Mouse (Mus musculus): ENCODE results near the gene Dctn1. TPM values are rescaled to one million over a fixed set of nuclear protein-coding genes. Genes with fewer than 3 reads are reported as not detected.

The Dctn1 gene
- polyA plus RNA-seq, 1 experiment from 2014 or later: 62.2 TPM

- ATAC-seq (replicated peaks; ENCODE audit: low FRiP score, low read depth): no peak
- no peaks in the 10 kb centered on the region for H3K36me3 ChIP-seq (ENCODE audit: insufficient read depth, low read length)
- TF ChIP-seq CTCF (IDR thresholded peaks at IDR 0.05; ENCODE audit: low read depth): no peak
- DNase-seq (ENCODE audit: low spot score): no peak
- H3K4me3 ChIP-seq (replicated peaks; ENCODE audit: low read depth, low read length): no peak within 1 kb of the TSS
- H3K9ac ChIP-seq (ENCODE audit: low read depth, low read length): no peak within 1 kb of the TSS
- WGBS: 74% methylated on average over 3 of the region's 3 CpGs
- H3K27me3 ChIP-seq (ENCODE audit: insufficient read depth, low read length): no peaks in the 10 kb centered on the region
- H3K27ac ChIP-seq: no peak within 1 kb of the TSS
- H3K4me1 ChIP-seq (replicated peaks; ENCODE audit: insufficient read depth, low read length): no peaks in the 10 kb centered on the region
- H3K9me3 ChIP-seq (replicated peaks; ENCODE audit: low read length): no peaks in the 10 kb centered on the region
- H3K4me2 ChIP-seq (ENCODE audit: low read length): no peak within 1 kb of the TSS
Observed at GRCm38 (mm10) chr6:83219814-83220213, 54.1 kb downstream of the Dctn1 start, which contains the start of gene Slc4a5. Gene Slc4a5 (plus strand): TSS chr6:83219828.

DNA sequence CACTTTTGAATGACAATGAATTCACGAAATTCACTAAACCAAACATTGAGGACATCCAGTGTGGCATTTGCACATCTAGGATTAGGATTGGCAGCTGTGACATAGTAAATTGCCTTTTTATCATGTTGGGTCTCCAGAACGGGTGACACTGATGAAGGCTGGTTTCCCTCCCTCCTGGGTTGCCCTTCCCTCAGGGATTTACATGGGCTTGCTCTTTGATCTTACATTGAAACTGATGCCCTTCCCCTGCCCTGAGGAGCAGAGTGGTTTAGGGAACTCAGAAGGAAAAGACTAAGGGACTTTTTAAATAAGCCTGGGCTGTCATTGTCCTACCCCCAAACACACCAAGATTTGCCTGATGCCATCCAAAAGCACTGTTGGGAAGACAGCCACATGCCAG lies 65.8 kb downstream of the Dctn1 start:
- TF ChIP-seq CTCF (IDR thresholded peaks at IDR 0.05; ENCODE audit: low read depth): no peak
- no peak overlapping the region for H3K4me2 ChIP-seq (ENCODE audit: low read length)
- H3K4me1 ChIP-seq (replicated peaks; ENCODE audit: insufficient read depth, low read length): peaks cover 9% of the 10 kb centered on the region
- H3K27ac ChIP-seq: no peak overlapping the region
- ATAC-seq (replicated peaks; ENCODE audit: low FRiP score, low read depth): no peak
- no peaks in the 10 kb centered on the region for H3K27me3 ChIP-seq (ENCODE audit: insufficient read depth, low read length)
- DNase-seq (ENCODE audit: low spot score): no peak
- 41% methylated on average over 2 of the region's 2 CpGs for WGBS
- no peaks in the 10 kb centered on the region for H3K36me3 ChIP-seq (ENCODE audit: insufficient read depth, low read length)
- no peak overlapping the region for H3K4me3 ChIP-seq (replicated peaks; ENCODE audit: low read depth, low read length)
- H3K9ac ChIP-seq (ENCODE audit: low read depth, low read length): no peak overlapping the region
- H3K9me3 ChIP-seq (replicated peaks; ENCODE audit: low read length): no peaks in the 10 kb centered on the region

DNA sequence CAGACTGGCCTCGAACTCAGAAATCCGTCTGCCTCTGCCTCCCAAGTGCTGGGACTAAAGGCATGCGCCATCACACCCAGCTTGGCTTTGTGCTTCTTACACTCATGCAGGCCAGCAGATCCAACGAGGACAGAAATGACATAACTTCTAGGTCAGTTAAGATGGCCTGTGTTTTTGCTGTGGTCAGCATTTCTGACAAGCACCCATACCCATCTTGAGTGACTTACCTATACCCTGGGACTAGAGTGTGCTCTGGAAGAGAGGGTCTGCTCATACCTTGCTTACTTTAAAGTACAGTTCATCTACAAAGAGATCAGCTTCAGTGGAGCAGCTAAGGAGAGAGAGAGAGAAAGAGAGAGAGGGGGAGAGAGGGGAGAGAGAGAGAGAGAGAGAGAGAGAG lies 67.6 kb downstream of the Dctn1 start:
- 74% methylated on average over 4 of the region's 4 CpGs for WGBS

GRCm38 (mm10) chr6:83234280-83234741 lies 68.6 kb downstream of the Dctn1 start:
- 0 out of 2 replicates have a peak, but pooled peaks cover 3% of the 10 kb centered on the region for H3K27me3 ChIP-seq (ENCODE audit: insufficient read depth, low read length)
- H3K9ac ChIP-seq (ENCODE audit: low read depth, low read length): peak overlapping the region; percentile 40; the same call in 1 of the 2 replicates
- 4% methylated on average over 14 of the region's 14 CpGs for WGBS
- H3K4me2 ChIP-seq (ENCODE audit: low read length): peak overlapping the region; percentile 42
- H3K4me3 ChIP-seq (replicated peaks; ENCODE audit: low read depth, low read length): no peak overlapping the region
- no peak for TF ChIP-seq CTCF (IDR thresholded peaks at IDR 0.05; ENCODE audit: low read depth)
- H3K4me1 ChIP-seq (replicated peaks; ENCODE audit: insufficient read depth, low read length): peaks cover 14% of the 10 kb centered on the region
- ATAC-seq (replicated peaks; ENCODE audit: low FRiP score, low read depth) (peak; percentile 65), DNase-seq (ENCODE audit: low spot score) (peak; percentile 36)
- H3K9me3 ChIP-seq (replicated peaks; ENCODE audit: low read length): no peaks in the 10 kb centered on the region
- no peaks in the 10 kb centered on the region for H3K36me3 ChIP-seq (ENCODE audit: insufficient read depth, low read length)
- peak overlapping the region; percentile 72 for H3K27ac ChIP-seq

More for the DNA sequence above, 67.6 kb downstream of the Dctn1 start:
- Histone ChIP-seq H3K9me3 (replicated peaks; ENCODE audit: low read length) (no peaks in the 10 kb centered on the region), H3K4me1 (replicated peaks; ENCODE audit: insufficient read depth, low read length) (peaks cover 14% of the 10 kb centered on the region), H3K36me3 (ENCODE audit: insufficient read depth, low read length) (no peaks in the 10 kb centered on the region), H3K4me3 (replicated peaks; ENCODE audit: low read depth, low read length) (no peak overlapping the region), H3K27ac (no peak overlapping the region), H3K27me3 (ENCODE audit: insufficient read depth, low read length) (no peaks in the 10 kb centered on the region), H3K4me2 (ENCODE audit: low read length) (no peak overlapping the region), H3K9ac (ENCODE audit: low read depth, low read length) (no peak overlapping the region)
- ATAC-seq (replicated peaks; ENCODE audit: low FRiP score, low read depth) (no peak), DNase-seq (ENCODE audit: low spot score) (no peak)
- TF ChIP-seq CTCF (IDR thresholded peaks at IDR 0.05; ENCODE audit: low read depth): no peak

- Histone ChIP-seq H3K36me3 (ENCODE audit: insufficient read depth, low read length) (no peaks in the 10 kb centered on the region), H3K4me1 (replicated peaks; ENCODE audit: insufficient read depth, low read length) (peaks cover 14% of the 10 kb centered on the region), H3K9ac (ENCODE audit: low read depth, low read length) (no peak overlapping the region), H3K27ac (0 out of 2 replicates have a peak overlapping the region, but pooled peaks have one; percentile 6), H3K9me3 (replicated peaks; ENCODE audit: low read length) (no peaks in the 10 kb centered on the region), H3K27me3 (ENCODE audit: insufficient read depth, low read length) (0 out of 2 replicates have a peak, but pooled peaks cover 3% of the 10 kb centered on the region), H3K4me2 (ENCODE audit: low read length) (peak overlapping the region; percentile 33), H3K4me3 (replicated peaks; ENCODE audit: low read depth, low read length) (no peak overlapping the region)
- DNase-seq (ENCODE audit: low spot score) (peak; percentile 11), ATAC-seq (replicated peaks; ENCODE audit: low FRiP score, low read depth) (peak; percentile 87; the same call in 1 of the 2 replicates)
- TF ChIP-seq CTCF (IDR thresholded peaks at IDR 0.05; ENCODE audit: low read depth): no peak
- 2% methylated on average over 7 of the region's 9 CpGs for WGBS
Observed at GRCm38 (mm10) chr6:83237123-83237522, 71.4 kb downstream of the Dctn1 start.

GRCm38 (mm10) chr6:83244422-83245061 lies 78.8 kb downstream of the Dctn1 start:
- no peak for TF ChIP-seq CTCF (IDR thresholded peaks at IDR 0.05; ENCODE audit: low read depth)
- H3K27ac ChIP-seq: no peak overlapping the region
- H3K9ac ChIP-seq (ENCODE audit: low read depth, low read length): no peak overlapping the region
- DNase-seq (ENCODE audit: low spot score) (peak; percentile 50), ATAC-seq (replicated peaks; ENCODE audit: low FRiP score, low read depth) (no peak)
- no peaks in the 10 kb centered on the region; the same call in 1 of the 2 replicates for H3K4me1 ChIP-seq (replicated peaks; ENCODE audit: insufficient read depth, low read length)
- 22% methylated on average over 10 of the region's 10 CpGs for whole genome bisulfite sequencing
- no peak overlapping the region for H3K4me3 ChIP-seq (replicated peaks; ENCODE audit: low read depth, low read length)
- no peaks in the 10 kb centered on the region for H3K36me3 ChIP-seq (ENCODE audit: insufficient read depth, low read length)
- no peak overlapping the region for H3K4me2 ChIP-seq (ENCODE audit: low read length)
- H3K9me3 ChIP-seq (replicated peaks; ENCODE audit: low read length): no peaks in the 10 kb centered on the region
- H3K27me3 ChIP-seq (ENCODE audit: insufficient read depth, low read length): no peaks in the 10 kb centered on the region
